ENCODE assay signal across 17 mouse cellular contexts in the genomic region with DNA sequence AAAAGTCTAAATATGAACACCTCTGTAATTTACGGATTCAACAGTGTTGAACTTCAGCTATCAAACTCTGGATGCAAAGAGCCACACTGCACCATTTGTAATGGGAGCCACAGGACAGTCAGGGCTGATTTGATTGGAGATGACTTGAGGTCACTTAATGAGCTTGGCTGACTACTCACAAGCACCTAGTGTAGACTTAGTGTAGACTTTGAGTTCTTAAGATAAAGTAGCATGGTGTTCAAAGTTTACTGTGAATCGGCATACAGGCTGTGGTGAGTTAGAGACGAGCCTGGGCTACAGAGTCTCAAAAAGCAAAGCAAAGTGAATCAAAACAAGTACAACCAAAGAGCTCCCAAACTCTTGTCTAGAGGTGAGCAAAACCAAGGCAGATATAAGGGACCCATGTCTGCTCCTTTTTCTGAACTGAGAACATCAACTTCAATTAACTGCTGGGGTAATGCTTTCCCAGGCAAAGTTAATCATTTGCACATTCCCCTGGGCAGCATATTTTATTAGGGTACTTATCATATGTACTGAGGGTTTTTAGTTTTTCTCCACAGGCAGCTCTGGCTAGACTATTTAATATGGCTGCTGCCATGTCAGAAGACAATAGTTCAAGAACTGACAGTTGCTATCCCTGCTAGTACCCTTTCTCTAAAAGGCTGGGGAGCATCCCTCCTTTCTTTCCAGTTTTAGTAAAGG.
"Had no signal": no experiment of that assay in that cellular context is flagged by ENCODE, and none has a peak within 500 bp of the region (broad histone marks: within the 10 kb centered on the region; RNA-seq: fewer than 3 reads in every experiment).

No protein-coding gene starts in this region.

- H3K9me3 ChIP-seq: liver, embryonic 13.5 days; midbrain, embryonic 13.5 days; neural tube, embryonic 13.5 days had no signal

- H3K4me1 ChIP-seq: liver, embryonic 13.5 days; midbrain, embryonic 13.5 days; neural tube, embryonic 13.5 days had no signal

- ATAC-seq: hindbrain, postnatal 0 days; inflammation-experienced regulatory T-cells, adult 6 months; midbrain, embryonic 13.5 days; midbrain, embryonic 16.5 days had no signal

- H3K4me2 ChIP-seq: liver, embryonic 13.5 days; midbrain, embryonic 13.5 days; neural tube, embryonic 13.5 days had no signal

- H3K27ac ChIP-seq: hindbrain, postnatal 0 days; layer of hippocampus, adult 2 months; left cerebral cortex, adult 2 months; liver, embryonic 13.5 days; midbrain, embryonic 13.5 days; neural tube, embryonic 13.5 days; stomach, postnatal 0 days had no signal

- H3K9ac ChIP-seq: liver, embryonic 13.5 days; midbrain, embryonic 13.5 days; neural tube, embryonic 13.5 days had no signal

- H3K27me3 ChIP-seq: liver, embryonic 13.5 days; midbrain, embryonic 13.5 days; neural tube, embryonic 13.5 days had no signal

- H3K4me3 ChIP-seq: layer of hippocampus, adult 2 months; left cerebral cortex, adult 2 months; liver, embryonic 13.5 days; midbrain, embryonic 13.5 days; myocyte; neural tube, embryonic 13.5 days had no signal

- DNase-seq: layer of hippocampus, adult 9-11 months; liver, embryonic 13.5 days; lung, adult 2 months; lung, postnatal 14 days; lung, postnatal 4 days; thymus, adult 2 months; thymus, postnatal 14 days; thymus, postnatal 4 days had no signal
